Mouse (Mus musculus) hindlimb bud, embryonic 11.5 days (tissue): ENCODE measurements around the gene Arl1.
"Not testable (repeated sequence)": the region's sequence is repeated elsewhere in the genome, so short reads cannot be mapped to it uniquely, and the experiment has no call there.

Source experiments
- DNase-seq: peaks from one replicate; pipeline ENCODE4 v3.0.0-alpha.2; 2012; ENCODE audit warnings: low read depth, low spot score; ENCODE audit errors: extremely low spot score

Gene Arl1

DNA sequence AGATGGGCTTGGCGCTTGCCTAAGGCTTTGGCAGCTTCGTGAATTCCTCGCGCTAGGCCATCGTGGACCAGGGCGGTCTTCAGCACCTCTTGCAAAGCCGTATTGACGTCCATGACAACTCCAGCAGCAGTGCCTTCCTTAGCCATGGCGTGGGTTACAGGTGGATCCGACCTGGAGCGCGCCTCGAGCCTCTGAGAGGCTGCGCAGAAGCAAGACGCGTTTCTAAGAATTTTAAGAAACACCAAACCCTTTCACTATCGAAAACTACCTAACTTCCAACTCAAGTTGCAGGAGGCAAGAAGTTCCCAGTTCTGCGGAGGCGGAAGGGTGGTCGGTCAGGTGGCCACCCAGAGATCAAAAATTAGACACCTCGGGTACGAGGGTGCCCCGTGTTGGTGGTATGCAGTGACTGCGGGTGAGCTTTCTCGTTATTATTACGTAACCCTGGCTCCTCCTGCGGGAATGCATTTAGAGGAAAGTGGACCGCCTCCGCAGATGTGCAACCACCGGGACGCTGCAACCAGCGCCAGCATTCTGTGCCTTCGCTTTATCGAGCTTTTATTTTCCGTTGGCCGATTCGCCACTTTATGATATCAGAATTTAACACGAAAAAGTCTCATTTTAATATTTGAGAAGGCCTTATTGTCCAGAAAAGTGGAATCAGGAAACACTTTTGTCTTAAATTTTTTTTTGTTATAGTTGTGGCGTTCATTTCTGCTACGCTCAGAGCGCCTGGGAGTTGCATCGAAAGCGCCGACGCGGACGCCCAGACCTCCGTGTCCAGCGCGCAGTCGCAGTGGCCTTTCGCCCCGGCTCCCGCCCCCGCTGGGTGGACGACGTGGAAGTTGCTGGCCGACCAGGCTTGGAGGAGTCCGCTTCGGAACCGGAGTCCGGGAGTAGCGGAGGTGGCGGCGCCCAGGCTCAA is at the start of gene Arl1:
Gene Arl1, plus strand, starts transcription at position 288 of the 925 bp plus-strand sequence.
- DNase-seq: peak; percentile 93

DNA sequence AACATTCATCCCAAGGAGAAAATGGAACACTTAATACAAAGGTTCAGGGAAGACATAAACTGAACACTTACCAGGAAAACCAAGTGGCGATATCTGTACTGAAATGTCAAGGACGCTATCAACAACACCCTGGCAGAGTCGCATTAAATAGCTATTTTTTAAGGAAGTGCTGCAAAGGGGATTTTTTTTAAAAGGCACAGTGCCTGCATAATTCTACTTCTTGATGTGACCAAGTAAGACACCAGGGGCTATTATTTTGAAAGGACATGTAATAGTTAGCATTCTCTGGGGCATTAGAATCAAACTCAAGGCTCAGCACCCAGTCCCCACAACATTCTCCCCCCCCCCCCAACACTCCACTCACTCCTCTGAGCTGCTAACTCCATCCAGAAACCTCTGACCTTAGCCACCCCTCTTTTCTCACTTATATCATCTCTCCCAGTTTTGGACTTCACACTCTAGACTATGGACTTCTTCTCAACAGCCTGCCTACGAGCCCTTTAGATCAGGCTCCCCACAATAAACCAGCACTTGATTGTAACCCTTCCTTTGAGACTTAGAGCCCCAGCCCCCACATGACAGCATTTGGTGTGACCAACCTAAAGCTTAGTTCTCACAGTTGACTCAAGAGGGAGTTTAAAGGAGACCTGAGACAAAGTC is 47.6 kb upstream of the Arl1 start:
- no peak for DNase-seq

GRCm38 (mm10) chr10:88684925-88685324 is 45.7 kb upstream of the Arl1 start, which contains the start of gene Spic:
TSS of gene Spic (minus strand) at chr10:88685015.
- no peak for DNase-seq

DNA sequence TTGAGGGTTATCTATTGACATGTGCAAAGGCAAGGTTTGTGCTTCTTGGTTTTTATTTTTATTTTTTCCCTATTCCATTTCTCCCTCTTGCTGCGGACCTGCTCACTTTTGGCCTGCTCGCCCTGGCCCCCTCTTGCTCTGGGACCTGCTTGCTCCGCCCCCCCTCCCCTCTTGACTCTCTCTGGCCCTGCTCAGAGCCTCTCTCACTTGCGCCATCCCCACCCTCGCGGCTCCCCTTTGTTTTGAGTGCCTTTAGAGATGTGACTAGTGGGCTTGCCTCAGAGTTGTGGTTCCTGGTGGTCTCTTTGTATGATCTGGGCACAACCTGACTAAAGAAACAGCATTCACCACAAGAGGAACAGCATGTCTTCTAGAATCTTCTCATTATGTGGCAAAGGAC is 29.7 kb upstream of the Arl1 start:
- DNase-seq: no peak

- no peak for DNase-seq
Measured at GRCm38 (mm10) chr10:88708671-88709523, 21.8 kb upstream of the Arl1 start.

DNA sequence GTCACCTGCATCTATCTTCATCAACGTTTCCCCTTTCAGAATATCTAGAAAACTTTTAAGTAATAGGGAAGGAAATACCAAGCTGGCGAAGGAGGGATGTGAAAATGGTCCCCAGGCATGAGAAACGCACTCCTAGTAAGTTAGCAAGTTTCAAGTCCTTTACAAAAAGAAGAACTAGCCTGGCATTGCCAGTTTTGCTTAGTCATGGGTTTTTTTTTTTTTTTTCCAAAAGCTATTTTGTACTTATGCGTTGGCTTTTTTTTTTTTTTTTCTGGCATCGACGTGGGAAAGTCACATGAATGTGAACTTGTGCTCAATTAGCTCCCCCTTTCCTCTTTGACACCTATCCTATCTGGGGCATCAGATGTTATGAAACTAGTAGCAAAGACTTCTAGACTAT is 18.3 kb upstream of the Arl1 start:
- DNase-seq: no peak

GRCm38 (mm10) chr10:88714744-88715143 is 15.9 kb upstream of the Arl1 start:
- DNase-seq: no peak

GRCm38 (mm10) chr10:88715621-88716020 is 15.0 kb upstream of the Arl1 start:
- no peak for DNase-seq

DNA sequence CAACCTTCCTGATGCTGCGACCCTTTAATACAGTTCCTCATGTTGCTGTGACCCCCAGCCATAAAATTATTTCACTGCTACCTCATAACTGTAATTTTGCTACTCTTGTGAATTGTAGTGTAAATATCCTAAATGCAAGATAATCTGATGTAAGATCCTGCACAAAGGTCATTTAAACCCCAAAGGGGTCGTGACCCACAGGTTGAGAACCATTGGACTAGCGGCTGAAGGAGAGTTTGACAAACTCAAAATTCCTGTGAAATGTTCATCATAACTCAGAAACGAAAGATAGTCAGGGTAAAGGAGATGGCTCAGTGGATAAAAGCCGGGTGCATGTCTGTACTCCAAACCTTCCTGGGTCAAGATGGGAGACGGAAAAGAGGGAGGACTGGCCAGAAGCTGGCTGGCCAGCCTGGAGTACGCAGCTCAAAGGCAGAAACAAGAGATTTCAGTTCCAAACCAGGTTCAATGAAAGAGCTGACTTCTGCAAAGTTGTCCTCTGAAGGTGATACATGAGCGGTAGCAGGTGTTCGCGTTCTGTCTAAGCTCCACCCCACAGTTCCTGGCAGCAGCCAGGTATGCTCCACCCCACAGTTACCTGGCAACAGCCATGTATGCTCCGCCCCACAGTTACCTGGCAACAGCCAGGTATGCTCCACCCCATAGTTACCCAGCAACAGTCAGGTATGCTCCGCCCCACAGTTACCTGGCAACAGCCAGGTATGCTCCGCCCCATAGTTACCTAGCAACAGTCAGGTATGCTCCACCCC is 13.5 kb upstream of the Arl1 start:
- no peak for DNase-seq

DNA sequence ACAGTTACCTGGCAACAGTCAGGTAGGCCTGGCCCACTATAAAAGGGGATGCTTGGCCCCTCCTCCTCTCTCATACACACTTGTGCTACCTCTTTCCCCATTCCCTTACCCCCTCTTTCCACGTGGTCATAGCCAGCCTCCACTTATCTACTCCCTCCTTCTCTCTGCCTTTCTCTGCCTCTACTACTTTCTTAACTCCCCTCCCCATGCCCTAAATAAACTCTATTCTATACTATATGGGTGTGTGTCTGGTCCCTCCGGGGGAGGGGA is 13.0 kb upstream of the Arl1 start:
- DNase-seq: no peak

DNA sequence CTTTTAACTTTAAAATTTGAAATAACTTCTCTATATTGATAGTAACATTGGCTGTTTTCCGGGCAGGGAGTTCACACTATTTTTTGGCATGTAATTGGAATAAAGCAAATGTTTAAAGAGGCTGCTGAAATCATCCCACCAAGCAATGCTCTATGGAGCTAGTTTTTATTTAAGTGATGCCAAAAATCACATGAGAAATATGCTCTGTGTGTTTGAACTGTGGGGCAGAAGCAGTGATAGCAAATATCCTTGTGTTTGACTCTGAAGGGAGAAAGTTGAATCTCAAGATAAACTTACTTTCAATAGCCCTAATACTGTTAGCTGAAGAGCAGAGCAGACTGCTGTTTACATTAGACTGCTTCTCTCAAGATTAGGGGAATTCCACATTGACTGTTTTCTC is 11.0 kb upstream of the Arl1 start:
- no peak for DNase-seq

- no peak for DNase-seq
Measured at GRCm38 (mm10) chr10:88725343-88725742, 5.3 kb upstream of the Arl1 start.

- DNase-seq: no peak
Measured at GRCm38 (mm10) chr10:88727128-88727527, 3.5 kb upstream of the Arl1 start.

GRCm38 (mm10) chr10:88728166-88728565 is 2.5 kb upstream of the Arl1 start:
- DNase-seq: no peak

DNA sequence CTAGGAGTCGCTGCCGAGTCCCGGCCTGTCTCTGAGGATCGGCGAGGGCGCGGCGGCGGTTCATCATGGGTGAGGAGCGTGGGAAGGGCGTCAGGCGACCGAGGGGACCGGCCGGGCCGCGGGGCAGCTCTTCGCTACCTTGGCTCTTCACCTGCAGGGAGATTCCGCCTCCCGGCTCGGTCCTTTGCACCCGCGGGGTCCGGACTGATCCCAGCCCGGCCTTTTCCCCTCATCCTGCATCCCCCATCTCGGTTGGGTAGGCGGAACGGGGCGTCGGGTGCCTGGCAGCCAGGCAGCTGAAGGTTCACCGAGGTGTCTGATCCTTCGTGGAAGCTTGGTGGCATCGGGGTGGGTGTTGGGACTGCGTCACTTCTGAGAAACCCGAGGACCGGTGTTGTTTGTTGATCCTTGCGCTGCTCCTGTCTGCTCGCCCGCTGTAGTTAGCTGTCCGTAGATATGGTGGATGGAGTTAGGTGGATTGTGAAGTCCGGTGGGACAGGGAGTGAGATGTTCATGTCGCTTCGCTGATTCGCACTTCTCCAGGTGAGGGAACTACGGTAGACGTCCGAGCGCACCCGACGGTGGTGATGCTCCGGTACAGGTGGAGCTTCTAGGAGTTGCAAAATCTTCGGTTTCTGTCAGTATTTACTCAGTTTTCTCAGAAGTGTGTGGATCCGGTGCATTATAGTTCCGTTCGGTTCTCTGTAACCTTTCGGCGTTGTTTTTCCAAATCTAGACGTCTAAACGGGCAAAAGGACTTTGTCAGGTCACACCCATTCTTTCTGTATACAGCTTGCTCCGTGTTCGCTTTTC is 1.0 kb downstream of the Arl1 start:
- no peak for DNase-seq

DNA sequence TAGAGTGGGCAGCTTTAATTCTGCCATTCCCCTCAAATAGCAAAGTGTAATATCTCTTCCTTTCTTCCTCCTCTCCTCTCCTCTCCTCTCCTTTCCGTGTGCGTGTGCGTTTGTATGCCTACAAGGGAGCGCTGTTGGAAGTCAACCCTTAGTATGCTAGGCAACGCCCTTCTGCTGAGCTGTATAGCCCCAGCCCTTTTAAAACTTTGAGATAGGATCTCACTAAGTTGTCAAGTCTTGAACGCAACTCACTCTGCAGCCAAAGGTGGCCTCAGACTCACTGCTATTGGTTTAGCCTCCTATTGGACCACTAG is 1.6 kb downstream of the Arl1 start:
- no peak for DNase-seq

GRCm38 (mm10) chr10:88739074-88739473 is 8.4 kb downstream of the Arl1 start:
- DNase-seq: not testable (repeated sequence)

DNA sequence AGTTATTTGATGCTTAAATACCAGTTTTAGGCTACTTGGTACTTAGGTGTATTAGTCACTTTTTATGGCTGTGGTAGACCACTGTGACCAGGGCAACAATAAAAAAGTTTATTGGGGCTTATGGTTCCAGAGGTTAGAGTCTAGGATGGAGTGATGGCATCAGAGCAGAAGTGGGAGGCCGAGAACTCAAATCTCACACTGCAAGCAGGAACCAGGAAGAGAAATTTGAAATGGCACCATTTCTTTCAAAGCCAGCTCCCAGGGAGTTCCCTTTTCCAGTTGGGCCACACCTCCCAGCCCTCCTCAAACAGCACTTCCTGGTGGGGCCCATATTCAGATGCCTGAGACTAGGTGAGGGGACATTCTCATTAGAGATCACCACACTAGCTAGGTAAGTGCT is 9.2 kb downstream of the Arl1 start:
- DNase-seq: no peak

DNA sequence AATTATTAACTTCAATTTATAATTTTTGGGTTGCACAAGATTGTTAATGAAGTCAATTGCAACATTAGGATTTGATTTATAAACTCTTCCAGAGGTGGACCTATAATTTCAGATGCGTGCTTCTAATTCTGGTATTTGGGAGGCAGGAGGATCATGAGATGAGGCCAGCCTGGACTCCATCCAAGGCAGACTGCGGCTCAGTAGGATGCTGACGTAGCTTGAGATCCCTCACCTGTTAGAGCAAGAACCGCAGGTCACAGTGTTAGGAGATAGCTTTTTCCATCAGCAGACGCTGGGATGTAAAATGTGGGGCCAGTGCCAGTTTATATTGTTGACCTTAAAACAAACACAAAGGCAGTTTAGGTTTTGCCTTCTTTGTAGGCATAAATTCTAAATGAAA is 10.1 kb downstream of the Arl1 start:
- no peak for DNase-seq

GRCm38 (mm10) chr10:88741426-88741825 is 10.8 kb downstream of the Arl1 start:
- no peak for DNase-seq
